ENCODE assay signal across 8 mouse cellular contexts in the genomic region with DNA sequence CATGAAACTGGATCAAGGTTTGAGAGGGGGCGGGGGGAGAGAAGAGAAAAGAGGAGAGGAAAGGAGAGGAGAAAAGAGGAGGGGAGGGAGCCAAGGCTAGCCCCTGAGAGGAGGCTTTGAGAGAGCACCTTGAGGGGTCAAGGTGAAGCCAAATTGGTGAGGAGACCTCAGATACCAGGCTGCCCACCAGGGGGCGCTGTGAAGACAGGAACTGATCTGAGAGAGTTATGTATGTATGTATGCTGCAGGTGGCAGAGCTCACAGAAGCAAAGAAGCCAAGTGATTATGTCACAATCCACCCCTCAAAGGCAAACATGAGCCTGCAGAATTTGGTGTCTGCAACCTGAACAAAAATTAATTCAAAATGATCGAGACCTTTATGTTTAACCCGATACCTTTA. TPM values are rescaled to one million over a fixed set of nuclear protein-coding genes. Genes with fewer than 3 reads are reported as not detected.
A peak's percentile ranks its signal among the peaks of the same experiment; 100 is the strongest.
DNase-seq lines count a peak whose midpoint lies in the region; ATAC-seq lines count a peak whose summit lies in the region.
"Had no signal": no experiment of that assay in that cellular context is flagged by ENCODE, and none has a peak within 500 bp of the region (broad histone marks: within the 10 kb centered on the region; RNA-seq: fewer than 3 reads in every experiment).

No protein-coding gene starts in this region.

- H3K9ac ChIP-seq in midbrain, embryonic 12.5 days (replicated peaks) = no peak overlapping the region
- H3K9ac ChIP-seq: neural tube, embryonic 12.5 days had no signal

- no peaks in the 10 kb centered on the region for H3K9me3 ChIP-seq in midbrain, embryonic 12.5 days
- H3K9me3 ChIP-seq: neural tube, embryonic 12.5 days had no signal

- H3K36me3 ChIP-seq in midbrain, embryonic 12.5 days = peaks cover 45% of the 10 kb centered on the region

- H3K4me2 ChIP-seq in midbrain, embryonic 12.5 days (replicated peaks) = no peak overlapping the region
- H3K4me2 ChIP-seq: neural tube, embryonic 12.5 days had no signal

- no peak overlapping the region for H3K4me3 ChIP-seq in midbrain, embryonic 12.5 days
- H3K4me3 ChIP-seq: neural tube, embryonic 12.5 days had no signal

- DNase-seq in WW6 (ENCODE audit: low read depth, low spot score) = peak; percentile 48
- DNase-seq in cerebellum, adult 18-20 months = peak; percentile 89 to 92
- DNase-seq in frontal cortex, adult 2 months (ENCODE audit: extremely low spot score in 1 of 2, low spot score in 1 of 2) = peak; percentile 69 to 91
- peak; percentile 49 to 86 for DNase-seq in left cerebral cortex, adult 9 months (ENCODE audit: low spot score in 2 of 2)
- peak; percentile 74 to 92 for DNase-seq in spleen, adult 18-20 months

- H3K27ac ChIP-seq in midbrain, embryonic 12.5 days (replicated peaks) = peak overlapping the region; percentile 32; the same call in 1 of the 2 replicates
- H3K27ac ChIP-seq: neural tube, embryonic 12.5 days had no signal

- WGBS in midbrain, embryonic 12.5 days = 69% methylated on average over 4 of the region's 4 CpGs

- no peaks in the 10 kb centered on the region for H3K4me1 ChIP-seq in midbrain, embryonic 12.5 days
- H3K4me1 ChIP-seq: neural tube, embryonic 12.5 days had no signal

- ATAC-seq in inflammation-experienced regulatory T-cells, adult 6 months = peak; percentile 88
- no peak for ATAC-seq in midbrain, embryonic 12.5 days (ENCODE audit: low FRiP score, low read depth)

- no peaks in the 10 kb centered on the region for H3K27me3 ChIP-seq in midbrain, embryonic 12.5 days
- H3K27me3 ChIP-seq: neural tube, embryonic 12.5 days had no signal

RNA-seq across cellular contexts. Expression of a gene that starts 27.0 kb away (rescaled TPM):
- polyA plus RNA-seq in frontal cortex, adult 2 months (2012; rRNA removed) = 106 and 107 TPM in 2 replicates
- polyA plus RNA-seq in inflammation-experienced regulatory T-cells, adult 6 months (2017; shearing (Covaris generic)) = 10 to 100 TPM; 16.2 to 20.1 (median 18.2) TPM
- 164 and 165 TPM in 2 replicates for polyA plus RNA-seq in midbrain, embryonic 12.5 days (2016; fragmentation: Nextera tagmentation; extraction: Ambion mirVana)

RNA-seq across cellular contexts. Expression of a gene that starts 31.0 kb away (rescaled TPM):
- polyA plus RNA-seq in frontal cortex, adult 2 months (2012; rRNA removed) = 21.2 and 23.2 TPM in 2 replicates
- polyA plus RNA-seq in inflammation-experienced regulatory T-cells, adult 6 months (2017; shearing (Covaris generic)) = 100 to 1,000 TPM; 204 to 343 (median 284) TPM
- 61.7 and 69.7 TPM in 2 replicates for polyA plus RNA-seq in midbrain, embryonic 12.5 days (2016; fragmentation: Nextera tagmentation; extraction: Ambion mirVana)
